Mouse (Mus musculus) liver, postnatal 0 days (tissue): ENCODE measurements around the gene Coro6. TPM values are rescaled to one million over a fixed set of nuclear protein-coding genes. Genes with fewer than 3 reads are reported as not detected.

Source experiments
- ATAC-seq: fragments of 200-750 bp; cut with Nextera tagmentation; 2 replicates; pipeline ENCODE4 v1.8.0; 2017; ENCODE audit warnings: mild to moderate bottlenecking, moderate library complexity
- DNase-seq: peaks from one replicate; pipeline ENCODE4 v3.0.0-alpha.2; 2016
- H3K27ac ChIP-seq: fragments of 300-500 bp; sonication (generic); 2 replicates; pipeline ENCODE4 v1.5.1; 2014; ENCODE audit warnings: antibody characterized with exemption, moderate library complexity, mild to moderate bottlenecking, low read depth
- H3K27me3 ChIP-seq: fragments of 300-500 bp; sonication (generic); 2 replicates; pipeline ENCODE4 v1.6.1; 2014; ENCODE audit warnings: low read length, control low read depth, mixed read lengths; ENCODE audit not compliant: insufficient read depth
- H3K36me3 ChIP-seq: fragments of 300-500 bp; sonication (generic); replicated peaks from 2 replicates; pipeline ENCODE4 v1.6.1; 2014; ENCODE audit warnings: mild to moderate bottlenecking, control low read depth, low read length, moderate library complexity, mixed read lengths; ENCODE audit not compliant: insufficient read depth
- H3K4me1 ChIP-seq: fragments of 300-500 bp; sonication (generic); 2 replicates; pipeline ENCODE4 v1.6.1; 2014; ENCODE audit warnings: antibody characterized with exemption, mild to moderate bottlenecking, control low read depth; ENCODE audit not compliant: insufficient read depth
- H3K4me2 ChIP-seq: fragments of 300-500 bp; sonication (generic); 2 replicates; pipeline ENCODE4 v1.6.1; 2014; ENCODE audit warnings: low read depth, mild to moderate bottlenecking, low read length, moderate library complexity, mixed read lengths
- H3K4me3 ChIP-seq: fragments of 300-500 bp; sonication (generic); 2 replicates; pipeline ENCODE4 v1.5.1; 2014; ENCODE audit warnings: low read depth, low read length
- H3K9ac ChIP-seq: fragments of 300-500 bp; sonication (generic); replicated peaks from 2 replicates; pipeline ENCODE4 v1.6.1; 2014; ENCODE audit warnings: mild to moderate bottlenecking, moderate library complexity
- H3K9me3 ChIP-seq: fragments of 300-500 bp; sonication (generic); 2 replicates; pipeline ENCODE4 v1.6.1; 2016; ENCODE audit warnings: mild to moderate bottlenecking, control low read depth, low read length, mixed read lengths
- CTCF ChIP-seq: sonication (generic); IDR thresholded peaks from 2 replicates; pipeline ENCODE4 v1.5.1; 2016; ENCODE audit warnings: antibody characterized with exemption, low read depth
- EP300 ChIP-seq: IDR thresholded peaks from 2 replicates; pipeline ENCODE4 v1.6.1; 2016; ENCODE audit warnings: antibody characterized with exemption, low read depth, mild to moderate bottlenecking
- WGBS: fragments of 180-500 bp; shearing (Covaris S2); extraction: QIAGEN DNeasy Blood & Tissue Kit; methylation state at CpG from one replicate; pipeline ENCODE4 v1.1.7; 2014; ENCODE audit not compliant: insufficient replicate concordance; 5-methylcytosine and 5-hydroxymethylcytosine counted together
- polyA plus RNA-seq: library from polyadenylated mRNA; unstranded; fragments of >200 nt; fragmentation: Nextera tagmentation; extraction: Ambion mirVana; gene quantifications from 2 replicates; pipeline ENCODE4 v1.2.1, GENCODE M21; 2015

Gene Coro6
- polyA plus RNA-seq, 1 experiment from 2014 or later: 0.05 TPM

- H3K27ac ChIP-seq: no peak overlapping the region
- peaks cover 51% of the 10 kb centered on the region for H3K27me3 ChIP-seq
- H3K4me1 ChIP-seq: peaks cover 13% of the 10 kb centered on the region
- ATAC-seq: peak; percentile 70
- no peaks in the 10 kb centered on the region for H3K36me3 ChIP-seq
- TF ChIP-seq EP300: no peak
- TF ChIP-seq CTCF: peak; percentile 76
- 0 out of 2 replicates have a peak overlapping the region, but pooled peaks have one; percentile 10 for H3K4me3 ChIP-seq
- peak overlapping the region; percentile 49; the same call in 1 of the 2 replicates for H3K4me2 ChIP-seq
- peak; percentile 83 for DNase-seq
- WGBS: 2% methylated on average over 25 of the region's 25 CpGs
- H3K9ac ChIP-seq: no peak overlapping the region
- no peaks in the 10 kb centered on the region for H3K9me3 ChIP-seq
These were observed 4.9 kb downstream of the Coro6 start for GRCm38 (mm10) chr11:77467157-77467556.

- no peaks in the 10 kb centered on the region for H3K9me3 ChIP-seq
- H3K27ac ChIP-seq: no peak overlapping the region
- DNase-seq (peak; percentile 86), ATAC-seq (0 out of 2 replicates have a peak, but pooled peaks have one; percentile 28)
- H3K4me1 ChIP-seq: peaks cover 7% of the 10 kb centered on the region
- peaks cover 45% of the 10 kb centered on the region for H3K27me3 ChIP-seq
- no peaks in the 10 kb centered on the region for H3K36me3 ChIP-seq
- H3K9ac ChIP-seq: no peak overlapping the region
- peak overlapping the region; percentile 49 for H3K4me2 ChIP-seq
- TF ChIP-seq EP300 (no peak), CTCF (peak; percentile 88)
- no peak overlapping the region for H3K4me3 ChIP-seq
- 9% methylated on average over 20 of the region's 20 CpGs for WGBS
These were observed 5.6 kb downstream of the Coro6 start for GRCm38 (mm10) chr11:77467784-77468183.

- ATAC-seq (no peak), DNase-seq (no peak)
- WGBS: 81% methylated on average over 9 of the region's 9 CpGs
- Histone ChIP-seq H3K9ac (no peak overlapping the region), H3K36me3 (no peaks in the 10 kb centered on the region), H3K27ac (no peak overlapping the region), H3K9me3 (no peaks in the 10 kb centered on the region), H3K4me3 (no peak overlapping the region), H3K27me3 (peaks cover 39% of the 10 kb centered on the region), H3K4me2 (no peak overlapping the region), H3K4me1 (peaks cover 7% of the 10 kb centered on the region)
- TF ChIP-seq CTCF: no peak
- no peak for TF ChIP-seq EP300
These were observed 6.2 kb downstream of the Coro6 start for GRCm38 (mm10) chr11:77468397-77468796.

- Histone ChIP-seq H3K4me1 (peaks cover 7% of the 10 kb centered on the region), H3K27ac (no peak overlapping the region), H3K4me2 (no peak overlapping the region), H3K36me3 (no peaks in the 10 kb centered on the region), H3K9me3 (no peaks in the 10 kb centered on the region), H3K9ac (no peak overlapping the region), H3K4me3 (no peak overlapping the region), H3K27me3 (peaks cover 13% of the 10 kb centered on the region)
- TF ChIP-seq CTCF (no peak), EP300 (no peak)
- no peak for DNase-seq
- 83% methylated on average over 29 of the region's 29 CpGs for WGBS
- no peak for ATAC-seq
These were observed 9.2 kb downstream of the Coro6 start for GRCm38 (mm10) chr11:77471407-77471806.

GRCm38 (mm10) chr11:77472775-77473174 lies 10.6 kb downstream of the Coro6 start:
- no peaks in the 10 kb centered on the region for H3K36me3 ChIP-seq
- no peak overlapping the region for H3K4me2 ChIP-seq
- no peak overlapping the region for H3K27ac ChIP-seq
- H3K4me3 ChIP-seq: no peak overlapping the region
- 88% methylated on average over 16 of the region's 16 CpGs for WGBS
- TF ChIP-seq CTCF (no peak), EP300 (no peak)
- H3K27me3 ChIP-seq: no peaks in the 10 kb centered on the region; the same call in 1 of the 2 replicates
- H3K4me1 ChIP-seq: peaks cover 6% of the 10 kb centered on the region
- ATAC-seq (no peak), DNase-seq (no peak)
- H3K9ac ChIP-seq: no peak overlapping the region
- H3K9me3 ChIP-seq: no peaks in the 10 kb centered on the region

- no peak overlapping the region for H3K27ac ChIP-seq
- no peaks in the 10 kb centered on the region for H3K36me3 ChIP-seq
- H3K9ac ChIP-seq: no peak overlapping the region
- TF ChIP-seq CTCF: no peak
- TF ChIP-seq EP300: no peak
- no peaks in the 10 kb centered on the region for H3K27me3 ChIP-seq
- no peak overlapping the region for H3K4me2 ChIP-seq
- peaks cover 7% of the 10 kb centered on the region for H3K4me1 ChIP-seq
- H3K9me3 ChIP-seq: no peaks in the 10 kb centered on the region
- WGBS: 90% methylated on average over 14 of the region's 14 CpGs
- DNase-seq (no peak), ATAC-seq (no peak)
- no peak overlapping the region for H3K4me3 ChIP-seq
These were observed 14.0 kb downstream of the Coro6 start for GRCm38 (mm10) chr11:77476216-77476615.

- H3K4me3 ChIP-seq: no peak overlapping the region
- 0 out of 2 replicates have a peak overlapping the region, but pooled peaks have one; percentile 22 for H3K27ac ChIP-seq
- ATAC-seq: peak; percentile 89
- DNase-seq: no peak
- H3K4me2 ChIP-seq: no peak overlapping the region
- peaks cover 7% of the 10 kb centered on the region for H3K4me1 ChIP-seq
- no peak for TF ChIP-seq CTCF
- no peak for TF ChIP-seq EP300
- no peaks in the 10 kb centered on the region for H3K9me3 ChIP-seq
- no peaks in the 10 kb centered on the region for H3K36me3 ChIP-seq
- no peaks in the 10 kb centered on the region for H3K27me3 ChIP-seq
- WGBS: 65% methylated on average over 6 of the region's 6 CpGs
- H3K9ac ChIP-seq: no peak overlapping the region
These were observed 14.7 kb downstream of the Coro6 start for GRCm38 (mm10) chr11:77476895-77477294.
